Mouse (Mus musculus): ENCODE measurements around the gene Hsp90ab1. TPM values are rescaled to one million over a fixed set of nuclear protein-coding genes. Genes with fewer than 3 reads are reported as not detected.

Gene Hsp90ab1
- polyA plus RNA-seq, 1 experiment: 1,606 TPM

- H3K79me2 ChIP-seq (ENCODE audit: control insufficient read depth, insufficient read depth): no peaks in the 10 kb centered on the region
- no peak for TF ChIP-seq MYOG (IDR thresholded peaks at IDR 0.05; ENCODE audit: control insufficient read depth in 1 of 3, insufficient read depth in 1 of 3, insufficient read length in 2 of 3, low read depth in 2 of 3)
- no peak for TF ChIP-seq TCF12 (IDR thresholded peaks at IDR 0.05; ENCODE audit: insufficient read depth, poor library complexity, severe bottlenecking)
- no peak for TF ChIP-seq POLR2AphosphoS2 (IDR thresholded peaks at IDR 0.05; ENCODE audit: insufficient read length, low read depth)
- no peak for TF ChIP-seq POLR2A (IDR thresholded peaks at IDR 0.05; ENCODE audit: insufficient read length, low read depth)
- no peak for TF ChIP-seq USF1 (IDR thresholded peaks at IDR 0.05; ENCODE audit: low read depth)
- no peak for TF ChIP-seq REST (IDR thresholded peaks at IDR 0.05; ENCODE audit: insufficient read depth, insufficient read length)
- no peak for TF ChIP-seq MYOD1 (IDR thresholded peaks at IDR 0.05; ENCODE audit: control insufficient read depth in 1 of 3, insufficient read length in 2 of 3, low read depth in 2 of 3)
- no peak for TF ChIP-seq SRF (IDR thresholded peaks at IDR 0.05; ENCODE audit: control insufficient read depth, insufficient read length, low read depth)
- TF ChIP-seq E2F4 (IDR thresholded peaks at IDR 0.05; ENCODE audit: insufficient read depth): no peak
- TF ChIP-seq MAX (IDR thresholded peaks at IDR 0.05; ENCODE audit: low read depth): no peak
- no peak for TF ChIP-seq CEBPB (IDR thresholded peaks at IDR 0.05; ENCODE audit: insufficient read depth, poor library complexity, severe bottlenecking)
- no peak for TF ChIP-seq TCF3 (IDR thresholded peaks at IDR 0.05; ENCODE audit: insufficient read length, low read depth)
- H3K27me3 ChIP-seq (ENCODE audit: control insufficient read depth, insufficient read depth, insufficient read length): peaks cover 45% of the 10 kb centered on the region
- no peaks in the 10 kb centered on the region for H3K36me3 ChIP-seq (ENCODE audit: control insufficient read depth, insufficient read depth)
- no peak within 1 kb of the TSS for H3K4me3 ChIP-seq
- H3ac ChIP-seq (ENCODE audit: control insufficient read depth, insufficient read length): no peak within 1 kb of the TSS
- H3K4me2 ChIP-seq (ENCODE audit: low read depth): peak within 1 kb of the TSS; percentile 57
Measured at GRCm38 (mm10) chr17:45549617-45550181, 23.4 kb downstream of the Hsp90ab1 start, which contains the start of gene Tmem151b. Gene Tmem151b, minus strand, starts transcription at chr17:45549677.

- H3K79me2 ChIP-seq (ENCODE audit: control insufficient read depth, insufficient read depth): no peaks in the 10 kb centered on the region
- no peak for TF ChIP-seq SRF (IDR thresholded peaks at IDR 0.05; ENCODE audit: control insufficient read depth, insufficient read length, low read depth)
- TF ChIP-seq USF1 (IDR thresholded peaks at IDR 0.05; ENCODE audit: low read depth): no peak
- TF ChIP-seq POLR2A (IDR thresholded peaks at IDR 0.05; ENCODE audit: insufficient read length, low read depth): no peak
- TF ChIP-seq CEBPB (IDR thresholded peaks at IDR 0.05; ENCODE audit: insufficient read depth, poor library complexity, severe bottlenecking): no peak
- TF ChIP-seq E2F4 (IDR thresholded peaks at IDR 0.05; ENCODE audit: insufficient read depth): no peak
- no peak for TF ChIP-seq MYOD1 (IDR thresholded peaks at IDR 0.05; ENCODE audit: control insufficient read depth in 1 of 3, insufficient read length in 2 of 3, low read depth in 2 of 3)
- TF ChIP-seq TCF3 (IDR thresholded peaks at IDR 0.05; ENCODE audit: insufficient read length, low read depth): no peak
- no peak for TF ChIP-seq REST (IDR thresholded peaks at IDR 0.05; ENCODE audit: insufficient read depth, insufficient read length)
- no peak for TF ChIP-seq POLR2AphosphoS2 (IDR thresholded peaks at IDR 0.05; ENCODE audit: insufficient read length, low read depth)
- TF ChIP-seq TCF12 (IDR thresholded peaks at IDR 0.05; ENCODE audit: insufficient read depth, poor library complexity, severe bottlenecking): no peak
- no peak for TF ChIP-seq MYOG (IDR thresholded peaks at IDR 0.05; ENCODE audit: control insufficient read depth in 1 of 3, insufficient read depth in 1 of 3, insufficient read length in 2 of 3, low read depth in 2 of 3)
- TF ChIP-seq MAX (IDR thresholded peaks at IDR 0.05; ENCODE audit: low read depth): no peak
- no peak overlapping the region for H3K4me2 ChIP-seq (ENCODE audit: low read depth)
- no peak overlapping the region for H3K4me3 ChIP-seq
- no peaks in the 10 kb centered on the region for H3K36me3 ChIP-seq (ENCODE audit: control insufficient read depth, insufficient read depth)
- peaks cover 51% of the 10 kb centered on the region for H3K27me3 ChIP-seq (ENCODE audit: control insufficient read depth, insufficient read depth, insufficient read length)
- H3ac ChIP-seq (ENCODE audit: control insufficient read depth, insufficient read length): no peak overlapping the region
Measured at GRCm38 (mm10) chr17:45548541-45549512, 24.2 kb downstream of the Hsp90ab1 start.

GRCm38 (mm10) chr17:45547461-45548190 lies 25.4 kb downstream of the Hsp90ab1 start:
- no peak for TF ChIP-seq CEBPB (IDR thresholded peaks at IDR 0.05; ENCODE audit: insufficient read depth, poor library complexity, severe bottlenecking)
- TF ChIP-seq MAX (IDR thresholded peaks at IDR 0.05; ENCODE audit: low read depth): no peak
- no peak for TF ChIP-seq POLR2A (IDR thresholded peaks at IDR 0.05; ENCODE audit: insufficient read length, low read depth)
- TF ChIP-seq MYOG (IDR thresholded peaks at IDR 0.05; ENCODE audit: control insufficient read depth in 1 of 3, insufficient read depth in 1 of 3, insufficient read length in 2 of 3, low read depth in 2 of 3): no peak
- no peaks in the 10 kb centered on the region for H3K36me3 ChIP-seq (ENCODE audit: control insufficient read depth, insufficient read depth)
- no peak overlapping the region for H3ac ChIP-seq (ENCODE audit: control insufficient read depth, insufficient read length)
- H3K27me3 ChIP-seq (ENCODE audit: control insufficient read depth, insufficient read depth, insufficient read length): peaks cover 63% of the 10 kb centered on the region
- no peak overlapping the region for H3K4me3 ChIP-seq
- no peak overlapping the region for H3K4me2 ChIP-seq (ENCODE audit: low read depth)
- H3K79me2 ChIP-seq (ENCODE audit: control insufficient read depth, insufficient read depth): no peaks in the 10 kb centered on the region

DNA sequence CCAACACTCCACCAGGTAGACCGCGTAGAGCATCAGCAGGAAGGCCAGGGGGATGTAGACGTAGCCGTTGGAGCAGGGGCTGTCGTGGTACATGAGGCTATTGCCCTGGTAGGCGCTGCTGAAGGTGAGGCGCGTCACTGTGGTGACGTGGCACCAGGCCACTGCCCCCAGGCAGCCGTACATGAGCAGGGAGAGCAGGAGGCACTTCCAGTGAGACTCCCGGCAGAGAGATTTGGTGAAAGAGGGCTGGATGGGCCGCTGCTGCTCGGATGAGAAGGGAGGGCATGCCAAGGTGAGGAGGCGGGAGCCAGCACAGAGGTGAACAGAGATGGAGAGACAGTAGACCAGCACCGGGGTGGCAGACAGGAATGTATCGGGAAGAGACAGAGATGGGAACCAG lies 26.1 kb downstream of the Hsp90ab1 start:
- Histone ChIP-seq H3K4me2 (ENCODE audit: low read depth) (no peak overlapping the region), H3K79me2 (ENCODE audit: control insufficient read depth, insufficient read depth) (no peaks in the 10 kb centered on the region), H3K27me3 (ENCODE audit: control insufficient read depth, insufficient read depth, insufficient read length) (peaks cover 63% of the 10 kb centered on the region), H3ac (ENCODE audit: control insufficient read depth, insufficient read length) (no peak overlapping the region), H3K36me3 (ENCODE audit: control insufficient read depth, insufficient read depth) (no peaks in the 10 kb centered on the region), H3K4me3 (no peak overlapping the region)
- TF ChIP-seq POLR2AphosphoS2 (IDR thresholded peaks at IDR 0.05; ENCODE audit: insufficient read length, low read depth): no peak
- no peak for TF ChIP-seq POLR2A (IDR thresholded peaks at IDR 0.05; ENCODE audit: insufficient read length, low read depth)
- TF ChIP-seq CEBPB (IDR thresholded peaks at IDR 0.05; ENCODE audit: insufficient read depth, poor library complexity, severe bottlenecking): no peak
- no peak for TF ChIP-seq E2F4 (IDR thresholded peaks at IDR 0.05; ENCODE audit: insufficient read depth)
- no peak for TF ChIP-seq USF1 (IDR thresholded peaks at IDR 0.05; ENCODE audit: low read depth)
- TF ChIP-seq REST (IDR thresholded peaks at IDR 0.05; ENCODE audit: insufficient read depth, insufficient read length): no peak
- no peak for TF ChIP-seq TCF12 (IDR thresholded peaks at IDR 0.05; ENCODE audit: insufficient read depth, poor library complexity, severe bottlenecking)
- TF ChIP-seq MYOG (IDR thresholded peaks at IDR 0.05; ENCODE audit: control insufficient read depth in 1 of 3, insufficient read depth in 1 of 3, insufficient read length in 2 of 3, low read depth in 2 of 3): no peak
- no peak for TF ChIP-seq TCF3 (IDR thresholded peaks at IDR 0.05; ENCODE audit: insufficient read length, low read depth)
- TF ChIP-seq MYOD1 (IDR thresholded peaks at IDR 0.05; ENCODE audit: control insufficient read depth in 1 of 3, insufficient read length in 2 of 3, low read depth in 2 of 3): no peak
- no peak for TF ChIP-seq SRF (IDR thresholded peaks at IDR 0.05; ENCODE audit: control insufficient read depth, insufficient read length, low read depth)
